Mouse (Mus musculus) spleen, adult 2 months (tissue): Measurements from ENCODE around the gene Mrpl45.
A peak's percentile ranks its signal among the peaks of the same experiment; 100 is the strongest.
"Not testable (repeated sequence)": the region's sequence is repeated elsewhere in the genome, so short reads cannot be mapped to it uniquely, and the experiment has no call there.

Experiments used
- CTCF ChIP-seq: fragments of 200-500 bp; IDR thresholded peaks from 2 replicates; pipeline ENCODE4 v1.5.1; 2011; ENCODE audit warnings: mild to moderate bottlenecking, inconsistent platforms; ENCODE audit not compliant: insufficient read depth, insufficient read length, insufficient replicate concordance; ENCODE audit errors: extremely low read depth
- POLR2A ChIP-seq: fragments of 200-500 bp; IDR thresholded peaks from 2 replicates; pipeline ENCODE4 v1.6.1; 2011; ENCODE audit warnings: low read depth, low read length, inconsistent platforms

- peak; percentile 81; the same call in 1 of the 2 replicates for TF ChIP-seq CTCF
- not testable (repeated sequence) for TF ChIP-seq POLR2A
Observed at GRCm38 (mm10) chr11:97357663-97358062, 42.1 kb downstream of the Mrpl45 start.
